Mouse (Mus musculus) cerebellum, postnatal 25 days (tissue): ENCODE measurements at regions not wholly inside any gene's neighbourhood (a gene's known extent, or its start where the extent isn't known, plus 50 kb on each side); places are given as distances from the start of the nearest gene placed in this dataset.
A peak's percentile ranks its signal among the peaks of the same experiment; 100 is the strongest.
"Not testable (repeated sequence)": the region's sequence is repeated elsewhere in the genome, so short reads cannot be mapped to it uniquely, and the experiment has no call there.

Experiments
- DNase-seq, 2 experiments: peaks; one replicate each; pipeline ENCODE4 v3.0.0; 2021; ENCODE audit warnings: mixed read lengths in 2 of 2

DNA sequence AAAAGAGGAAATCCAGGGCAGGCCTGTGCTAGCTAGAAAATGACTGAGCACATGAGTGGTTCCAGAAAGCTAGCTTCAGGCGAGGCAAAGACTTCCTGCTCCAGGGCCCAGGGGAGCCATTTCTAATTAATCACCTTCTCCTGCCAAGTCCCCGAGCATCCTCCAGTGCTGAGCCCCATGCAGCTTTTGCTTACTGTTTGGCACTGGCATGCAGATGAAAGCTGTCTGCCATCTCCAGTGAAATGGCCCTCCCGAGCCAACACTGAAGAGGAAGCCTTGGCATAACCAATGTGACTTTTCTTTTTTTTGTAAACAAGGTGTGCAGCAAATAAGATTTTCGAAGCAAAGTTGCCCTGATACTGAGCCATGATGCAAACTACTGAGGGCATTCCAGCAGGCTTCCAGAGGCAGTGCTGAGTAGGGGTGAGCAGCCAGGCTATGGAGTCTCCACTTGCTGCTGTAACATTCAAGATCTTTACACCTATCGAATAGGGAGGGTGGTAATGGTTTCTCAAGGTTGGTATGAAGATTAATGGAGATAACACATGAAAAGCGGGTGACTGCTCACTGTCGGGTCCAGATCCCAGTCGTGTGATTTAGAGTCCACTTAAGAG, 125.4 kb upstream of the Immp2l start:
- DNase-seq, result peak; percentile 58 to 64

DNA sequence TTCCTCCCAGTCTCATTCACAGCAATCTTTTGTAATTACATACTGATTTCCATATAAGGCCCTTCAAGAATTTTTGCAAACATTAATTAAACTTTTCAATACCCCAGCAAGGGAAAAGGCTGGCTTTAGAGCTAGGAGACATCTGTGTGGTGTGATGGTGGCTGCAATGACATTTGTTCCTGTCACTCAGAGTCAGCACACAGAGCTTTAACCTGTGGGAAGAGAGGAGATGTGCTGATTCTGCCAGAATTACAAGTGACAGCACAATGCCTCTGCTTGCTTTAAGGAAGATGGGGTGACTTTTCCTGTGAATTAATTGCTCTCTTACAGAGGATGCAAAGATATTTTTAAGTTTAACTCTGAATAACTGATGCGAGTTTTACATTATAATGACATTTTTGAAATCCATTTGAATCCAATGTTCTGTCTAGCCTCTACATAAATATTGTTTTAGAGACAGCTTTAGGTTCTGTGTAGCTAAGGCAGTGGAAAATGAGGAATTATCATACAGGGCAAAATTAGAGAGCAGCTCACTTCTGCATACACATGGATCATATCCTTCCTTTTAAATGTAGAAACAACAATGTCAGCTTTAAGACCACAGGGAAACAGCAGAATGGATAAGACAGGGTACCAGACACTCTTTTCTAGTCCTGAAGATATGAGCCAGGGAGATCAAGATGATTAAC, 118.1 kb upstream of the Immp2l start:
- DNase-seq, result no peak

DNA sequence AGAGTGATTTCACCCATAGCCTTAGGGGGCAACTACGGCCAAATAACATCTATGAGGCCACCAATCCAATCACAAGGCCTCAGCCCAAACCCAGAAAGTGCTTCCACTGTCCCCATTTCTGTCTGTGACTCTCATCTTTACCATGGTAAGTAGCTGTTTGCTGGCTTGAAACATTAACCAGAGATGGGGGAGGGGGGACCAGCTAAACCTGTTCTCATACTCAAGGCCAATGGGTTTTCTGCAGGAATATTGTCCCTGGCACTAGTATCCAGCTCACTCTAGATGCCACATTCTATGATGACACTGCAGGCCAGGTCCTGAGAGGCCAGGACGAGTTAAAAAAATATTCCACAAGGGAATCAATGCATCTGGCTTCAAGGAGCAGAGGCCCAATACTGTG, 117.1 kb upstream of the Immp2l start:
- no peak for DNase-seq

DNA sequence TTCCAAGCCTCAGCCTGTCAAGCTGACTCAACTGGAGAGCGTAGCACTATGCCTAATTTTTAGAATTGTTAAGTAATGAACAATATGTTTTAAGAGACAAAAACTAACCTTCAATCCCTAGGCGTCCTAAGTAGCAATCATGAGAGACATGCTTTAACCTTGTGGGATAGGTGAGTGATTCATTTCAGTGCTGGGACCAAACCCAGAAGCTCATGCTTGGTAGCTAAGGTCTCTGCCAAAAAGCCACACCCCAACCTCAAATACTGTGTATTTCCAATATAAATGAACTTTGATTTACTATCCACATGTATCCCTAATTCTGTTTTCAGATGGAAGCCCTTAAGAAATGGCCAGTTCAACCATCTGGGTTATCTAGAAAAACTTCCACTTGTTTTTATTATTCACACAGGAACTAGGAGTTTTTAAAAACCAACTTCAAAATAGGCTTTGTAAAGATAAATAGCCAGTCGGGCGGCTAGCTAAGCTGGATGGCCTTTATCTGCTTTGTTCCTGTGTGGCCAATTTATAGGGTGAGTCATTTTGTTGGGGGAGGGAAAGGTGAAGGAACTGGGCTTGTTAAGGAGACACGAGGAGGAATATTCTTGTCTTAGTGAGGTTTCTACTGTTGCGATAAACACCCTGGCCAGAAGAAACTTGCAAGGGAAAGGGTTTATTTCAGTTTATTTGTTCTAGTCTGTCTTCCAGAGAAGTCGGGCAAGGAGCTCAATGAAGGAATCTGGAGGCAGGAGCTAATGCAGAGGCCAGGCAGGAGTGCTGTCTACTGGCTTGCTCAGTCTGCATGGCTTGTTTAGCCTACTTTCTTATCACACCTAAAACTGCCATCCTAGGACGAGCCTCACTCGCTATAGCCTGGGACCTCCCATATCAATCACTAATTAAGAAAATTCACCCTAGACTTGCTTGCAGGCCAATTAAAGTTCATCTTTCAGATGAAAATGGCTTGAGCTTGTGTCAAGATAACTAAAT, 114.8 kb upstream of the Immp2l start:
- no peak for DNase-seq

DNA sequence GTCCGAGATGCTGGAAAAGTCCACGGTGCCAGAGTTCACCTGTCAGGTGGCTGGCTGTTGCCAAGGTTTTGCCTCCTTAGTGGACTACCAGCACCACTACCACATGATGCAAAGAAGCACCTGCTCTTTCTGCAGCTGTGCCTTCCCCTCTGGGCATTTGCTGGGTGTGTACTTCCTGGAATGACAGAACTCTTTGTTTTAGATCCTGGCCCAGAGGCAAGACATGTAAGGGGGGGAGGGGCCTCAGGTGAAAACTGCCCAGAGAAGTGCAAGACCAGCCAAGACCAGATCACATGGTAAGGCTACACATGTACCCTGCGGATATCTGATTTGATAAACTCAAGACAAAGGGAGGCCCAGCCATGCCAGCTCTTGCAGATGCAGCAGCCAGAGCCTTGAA, 106.4 kb upstream of the Immp2l start:
- no peak for DNase-seq

DNA sequence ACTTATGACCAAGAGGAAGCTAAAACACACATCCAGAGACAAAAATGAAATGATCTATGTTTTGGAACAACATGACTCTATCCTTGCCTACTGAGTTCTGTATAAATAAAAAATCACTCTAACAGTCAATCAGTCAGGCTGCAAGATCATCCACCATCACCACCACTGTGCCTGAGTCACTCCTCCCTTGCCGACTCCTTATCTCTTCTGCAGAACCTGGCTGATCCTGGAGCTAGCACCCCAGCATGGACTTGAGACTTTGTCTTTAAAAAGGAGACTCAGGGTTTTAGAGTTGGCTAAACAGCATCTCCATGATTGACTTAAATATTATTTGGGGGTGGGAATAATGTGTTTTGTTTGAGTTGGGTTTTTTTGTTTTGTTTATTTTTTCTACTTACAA, 101.9 kb upstream of the Immp2l start:
- no peak for DNase-seq

DNA sequence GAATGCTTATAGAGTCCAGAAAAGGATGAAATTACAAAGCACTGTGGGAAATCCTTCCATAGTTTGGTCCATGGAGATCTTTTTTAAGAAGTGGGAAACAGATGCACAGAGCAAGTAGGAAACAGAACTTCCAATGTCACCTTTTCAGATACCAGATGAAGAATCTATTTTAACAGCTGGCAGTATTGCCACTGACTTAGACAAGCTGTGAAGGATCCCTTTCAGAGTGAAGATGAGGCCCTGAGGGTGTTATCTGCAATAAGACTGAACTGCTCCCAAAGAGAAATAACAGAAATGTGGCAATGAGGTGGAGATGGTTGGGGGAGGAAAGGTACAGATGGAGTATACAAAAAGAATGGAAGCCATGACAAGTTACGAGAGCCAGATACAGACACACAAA, 97.2 kb upstream of the Immp2l start:
- DNase-seq, result no peak

DNA sequence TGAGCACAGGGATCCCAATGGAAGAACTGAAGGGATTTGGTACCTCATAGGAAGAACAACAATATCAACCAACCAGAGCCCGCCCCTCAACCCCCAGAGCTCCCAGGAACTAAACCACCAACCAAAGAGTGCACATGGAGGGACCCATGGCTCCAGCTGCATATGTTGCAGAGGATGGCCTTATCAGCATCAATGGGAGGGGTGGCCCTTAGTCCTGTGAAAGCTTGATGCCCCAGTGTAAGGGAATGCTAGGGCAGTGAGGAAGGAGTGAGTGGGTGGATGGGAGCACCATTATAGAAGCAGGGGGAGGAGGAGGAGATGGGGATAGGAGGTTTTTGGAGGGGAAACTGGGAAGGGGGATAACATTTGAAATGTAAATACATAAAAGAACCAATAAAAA, 94.5 kb upstream of the Immp2l start:
- not testable (repeated sequence) for DNase-seq

DNA sequence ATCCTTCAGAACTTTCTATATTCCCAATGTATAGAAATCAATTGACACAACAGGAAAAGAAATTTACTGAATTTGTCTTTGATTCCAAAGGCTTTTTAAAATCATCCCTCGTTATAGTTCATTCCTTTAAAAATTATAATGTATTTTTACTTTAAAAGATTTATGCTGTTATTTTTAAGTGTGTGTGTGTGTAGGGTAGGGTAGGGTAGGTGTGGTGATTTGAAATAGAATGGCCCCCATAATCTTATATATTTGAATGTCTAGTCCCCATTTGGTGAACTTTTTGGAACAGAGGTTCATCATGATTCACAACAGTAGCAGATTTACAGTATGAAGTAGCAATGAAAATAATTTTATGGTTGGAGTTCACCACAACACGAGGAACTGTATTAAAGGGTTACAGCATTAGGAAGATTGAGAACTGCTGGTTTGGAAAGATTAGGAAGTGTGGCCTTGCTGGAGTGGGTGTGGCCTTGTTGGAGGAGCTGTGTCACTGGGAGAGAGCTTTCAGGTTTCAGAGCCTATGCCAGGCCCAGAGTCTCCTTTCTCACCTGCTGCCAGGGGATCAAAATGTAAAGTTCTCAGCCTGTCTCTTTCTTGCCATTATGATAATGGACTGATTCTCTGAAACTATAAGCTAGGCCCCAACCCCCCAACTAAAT, 88.7 kb upstream of the Immp2l start:
- DNase-seq, result no peak

DNA sequence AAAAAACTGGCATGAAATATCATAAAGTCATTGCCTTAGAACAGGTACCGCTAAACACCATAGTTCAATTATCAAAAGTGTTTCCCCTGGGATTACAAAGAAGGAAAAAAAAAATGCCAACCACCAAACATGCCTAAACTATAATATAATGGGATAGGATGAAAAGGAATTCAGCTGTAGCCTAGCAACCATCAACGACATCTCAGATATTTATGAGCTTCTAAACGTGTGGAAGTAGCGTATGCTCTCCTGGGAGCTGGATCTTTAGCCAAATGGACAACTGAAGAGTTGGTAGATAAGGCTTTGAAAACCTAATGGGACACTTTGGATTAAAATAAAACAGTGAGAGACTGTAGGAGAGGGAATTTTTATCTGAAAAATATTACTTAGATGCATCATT, 86.9 kb upstream of the Immp2l start:
- DNase-seq, result no peak

DNA sequence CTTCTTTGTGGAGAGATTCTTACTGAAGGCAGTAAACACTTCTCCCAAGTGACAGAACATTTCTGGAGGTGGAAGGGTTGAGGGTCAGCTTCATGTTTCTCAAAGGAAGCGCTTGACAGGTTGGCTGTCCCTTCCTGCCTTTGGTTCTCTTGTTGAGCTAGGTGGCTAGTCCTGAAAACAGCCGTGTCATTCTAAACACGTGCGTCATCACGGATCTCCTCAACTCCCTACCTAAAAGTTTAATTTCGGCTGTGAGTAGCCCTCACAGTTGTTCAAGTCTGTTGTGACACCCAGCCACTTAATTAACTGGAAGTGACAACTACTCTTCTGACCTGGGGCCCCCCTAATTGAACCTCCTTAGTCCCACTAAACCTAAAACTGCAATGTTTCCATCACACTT, 77.0 kb upstream of the Immp2l start:
- no peak for DNase-seq

DNA sequence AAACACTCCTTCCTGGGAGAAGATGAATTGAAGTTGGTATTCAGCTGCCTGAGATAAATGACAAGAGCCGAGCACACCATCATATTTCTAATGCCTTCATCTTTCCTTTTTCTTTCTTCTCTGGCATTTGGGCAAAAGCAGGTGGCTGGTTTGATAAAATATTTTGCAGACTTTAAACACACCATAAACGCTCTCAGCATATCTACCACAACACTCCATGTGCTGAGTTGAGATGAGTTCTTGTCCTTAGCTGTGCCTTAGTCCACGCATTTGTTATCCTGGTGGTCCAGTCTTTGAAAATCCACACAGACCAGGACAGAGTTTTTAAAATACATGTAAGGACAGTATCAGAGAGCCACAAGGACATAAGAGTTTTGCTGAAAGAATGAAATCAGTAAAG, 74.3 kb upstream of the Immp2l start:
- no peak for DNase-seq

DNA sequence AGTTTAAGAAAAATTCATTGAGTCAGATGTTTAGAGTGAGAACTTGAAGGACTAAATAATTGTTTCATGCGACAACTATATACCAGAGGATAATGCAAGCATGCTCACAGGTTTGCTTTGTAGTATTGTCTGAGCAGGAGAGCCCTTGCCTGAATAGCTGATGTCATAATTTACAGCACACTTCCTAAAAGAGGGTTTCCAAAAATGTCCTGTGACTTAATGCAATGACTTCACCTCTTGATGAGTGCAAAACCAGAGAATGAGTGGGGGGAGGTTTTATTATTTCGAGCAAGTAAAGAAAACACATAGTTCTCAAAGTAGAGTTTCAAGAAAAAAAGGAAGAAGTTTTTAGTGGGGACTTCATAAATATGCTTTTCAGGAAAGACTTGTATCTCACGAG, 65.4 kb upstream of the Immp2l start:
- no peak for DNase-seq

DNA sequence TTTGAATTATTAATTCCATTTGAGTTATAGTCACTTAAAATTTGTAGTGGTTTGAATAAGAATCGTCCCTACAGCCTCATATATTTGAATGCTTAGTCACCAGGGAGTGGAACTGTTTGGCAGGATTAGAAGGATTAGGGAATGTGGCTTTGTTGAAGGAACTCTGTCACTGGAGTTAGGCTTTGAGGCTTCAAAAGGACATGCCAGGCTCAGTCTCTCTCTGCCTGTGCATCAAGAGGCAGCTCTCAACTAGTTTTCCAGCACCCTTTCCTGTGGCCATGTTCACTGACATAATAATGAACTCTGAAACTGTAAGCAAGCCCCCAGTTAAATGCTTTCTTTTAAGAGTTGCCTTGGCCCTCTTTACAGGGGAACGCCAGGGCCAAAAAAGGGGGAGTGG, 58.9 kb upstream of the Immp2l start:
- DNase-seq, result no peak

DNA sequence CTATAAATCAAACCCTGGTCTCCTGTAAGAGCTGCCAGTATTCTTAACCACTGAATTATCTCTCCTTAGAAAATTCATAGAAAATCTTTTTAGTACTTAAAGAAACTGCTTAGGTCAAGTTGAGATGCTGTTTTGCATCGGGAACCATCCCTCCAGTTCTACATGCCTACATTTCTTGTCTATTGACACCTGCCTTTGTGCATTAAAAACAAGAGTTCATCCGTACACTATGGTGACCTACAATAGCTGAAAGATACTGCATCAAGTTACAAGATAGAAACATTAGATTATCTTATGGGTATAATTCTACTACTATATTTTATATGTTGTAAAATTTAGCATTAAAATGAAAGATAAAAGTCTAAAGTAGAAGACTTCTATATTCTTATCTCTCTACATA, 57.6 kb upstream of the Immp2l start:
- DNase-seq, result no peak

DNA sequence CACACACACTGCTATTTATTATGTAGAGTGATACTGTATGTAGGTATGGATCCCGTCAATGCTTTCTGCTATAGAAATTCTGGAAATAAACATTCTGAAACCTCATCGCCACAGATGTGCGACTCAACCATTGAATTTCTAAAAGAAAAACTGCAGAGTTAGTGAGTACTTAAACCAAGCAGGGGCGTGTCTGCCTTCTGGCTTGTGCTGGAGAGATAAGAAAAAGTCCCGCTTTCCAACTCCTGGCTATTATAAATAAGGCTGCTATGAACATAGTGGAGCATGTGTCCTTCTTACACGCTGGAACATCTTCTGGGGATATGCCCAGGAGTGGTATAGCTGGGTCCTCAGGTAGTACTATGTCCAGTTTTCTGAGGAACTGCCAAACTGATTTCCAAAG, 57.2 kb upstream of the Immp2l start:
- DNase-seq, result not testable (repeated sequence)

DNA sequence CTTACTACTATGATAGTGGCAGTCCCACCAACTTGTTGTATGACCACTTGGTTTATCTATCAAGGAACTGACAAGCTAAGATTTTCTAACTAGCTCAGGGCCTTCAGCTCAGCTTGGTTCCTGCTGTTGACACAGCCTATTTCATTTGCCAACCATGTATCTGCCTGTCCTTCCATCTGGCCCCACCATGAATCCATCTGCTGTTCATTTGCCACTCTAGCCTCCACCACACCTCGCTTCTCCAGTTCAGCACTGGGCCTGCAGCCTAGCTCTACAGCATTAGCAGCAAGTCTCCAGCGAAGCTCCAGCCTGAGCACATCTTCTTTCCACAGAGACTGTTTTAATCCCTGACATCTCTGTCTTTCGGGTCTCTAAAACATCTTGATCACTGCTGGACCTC, 51.0 kb upstream of the Immp2l start:
- DNase-seq, result peak; percentile 69 to 78
